7 mouse cellular contexts compared by ENCODE assay signal in the genomic region with DNA sequence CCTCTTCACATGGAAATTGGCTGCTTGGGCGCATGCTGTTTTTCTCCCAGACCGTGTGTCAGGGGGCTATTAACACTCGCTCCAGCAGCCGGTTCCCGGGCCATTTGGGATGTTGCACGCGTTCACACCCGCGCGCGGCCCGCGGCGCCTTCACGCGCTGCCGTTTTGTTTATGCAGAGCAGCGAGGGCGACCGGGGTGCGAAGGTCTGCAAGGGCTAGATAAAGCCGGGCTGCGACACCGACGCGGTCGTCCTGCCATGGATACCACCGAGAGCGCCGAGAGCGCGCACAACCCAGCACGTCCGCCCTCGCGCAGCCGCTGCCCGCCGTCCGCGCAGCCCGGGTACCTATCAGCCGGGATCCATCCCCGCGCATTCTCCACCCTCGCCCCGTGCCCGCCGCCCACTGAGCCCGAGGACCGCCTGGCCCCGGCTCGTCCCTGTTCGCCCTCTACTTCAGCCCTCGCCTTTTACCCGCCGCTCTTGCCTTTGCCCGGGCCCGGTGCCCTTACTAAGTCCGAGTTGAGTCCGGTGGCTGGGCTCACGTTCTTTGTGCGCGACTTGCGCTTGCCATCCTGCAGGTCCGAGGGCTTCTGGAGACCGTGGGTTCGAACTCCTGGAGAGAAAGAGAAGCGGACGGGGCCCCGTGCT. TPM values are rescaled to one million over a fixed set of nuclear protein-coding genes. Genes with fewer than 3 reads are reported as not detected.
DNase-seq lines count a peak whose midpoint lies in the region; ATAC-seq and TF ChIP-seq lines count a peak whose summit lies in the region.

TSS of gene Ripply2 (plus strand) at position 250 of the 650 bp plus-strand sequence.

- no peaks in the 10 kb centered on the region for H3K9me3 ChIP-seq in lung, postnatal 0 days (ENCODE audit: low read length)
- H3K9me3 ChIP-seq in heart, embryonic 15.5 days (replicated peaks) = no peaks in the 10 kb centered on the region
- H3K9me3 ChIP-seq in neural tube, embryonic 12.5 days = no peaks in the 10 kb centered on the region

- peaks cover 22% of the 10 kb centered on the region for H3K27me3 ChIP-seq in lung, postnatal 0 days (replicated peaks; ENCODE audit: insufficient read depth, low read length)
- H3K27me3 ChIP-seq in heart, embryonic 15.5 days = peaks cover 47% of the 10 kb centered on the region
- peaks cover 18% of the 10 kb centered on the region for H3K27me3 ChIP-seq in neural tube, embryonic 12.5 days (replicated peaks)

- H3K9ac ChIP-seq in lung, postnatal 0 days (replicated peaks; ENCODE audit: low read depth) = no peak within 1 kb of the TSS
- H3K9ac ChIP-seq in heart, embryonic 15.5 days = peak within 1 kb of the TSS; percentile 45
- H3K9ac ChIP-seq in neural tube, embryonic 12.5 days = peak within 1 kb of the TSS; percentile 66

- intact Hi-C loops in left cerebral cortex, postnatal 36 days (cut with DNase I) = no loop called here

- H3K4me1 ChIP-seq in lung, postnatal 0 days (ENCODE audit: insufficient read depth, low read depth, low read length) = no peaks in the 10 kb centered on the region
- H3K4me1 ChIP-seq in heart, embryonic 15.5 days (replicated peaks) = peaks cover 10% of the 10 kb centered on the region; the same call in 1 of the 2 replicates
- H3K4me1 ChIP-seq in neural tube, embryonic 12.5 days = peaks cover 5% of the 10 kb centered on the region

- no peak for DNase-seq in lung, postnatal 0 days (ENCODE audit: low spot score)
- DNase-seq in lung, postnatal 25 days (ENCODE audit: low spot score) = no peak
- peak; percentile 72 to 73 for DNase-seq in cerebellum, postnatal 36 days
- peak; percentile 66 to 76 for DNase-seq in left cerebral cortex, postnatal 36 days (ENCODE audit: low spot score in 2 of 2)

- ATAC-seq in lung, postnatal 0 days = no peak
- peak; percentile 53; the same call in 1 of the 2 replicates for ATAC-seq in heart, embryonic 15.5 days (replicated peaks; ENCODE audit: insufficient number of reproducible peaks, insufficient read depth, low FRiP score, low read depth)
- peak; percentile 82 for ATAC-seq in neural tube, embryonic 12.5 days (ENCODE audit: low FRiP score, low read depth)
- ATAC-seq in CD4-positive, CD25-positive, alpha-beta regulatory T cell, adult 4 months = no peak

- 1% methylated on average over 67 of the region's 71 CpGs for WGBS in lung, postnatal 0 days
- under 1% methylated on average over 71 of the region's 71 CpGs for WGBS in heart, embryonic 15.5 days
- under 1% methylated on average over 71 of the region's 71 CpGs for WGBS in neural tube, embryonic 12.5 days

- no peak for TF ChIP-seq EP300 in lung, postnatal 0 days (IDR thresholded peaks at IDR 0.05)

- no peaks in the 10 kb centered on the region for H3K36me3 ChIP-seq in lung, postnatal 0 days (ENCODE audit: insufficient read depth, low read length)
- no peaks in the 10 kb centered on the region for H3K36me3 ChIP-seq in heart, embryonic 15.5 days
- H3K36me3 ChIP-seq in neural tube, embryonic 12.5 days = no peaks in the 10 kb centered on the region

- no peak within 1 kb of the TSS for H3K27ac ChIP-seq in lung, postnatal 0 days (ENCODE audit: low read length)
- no peak within 1 kb of the TSS for H3K27ac ChIP-seq in heart, embryonic 15.5 days
- no peak within 1 kb of the TSS for H3K27ac ChIP-seq in neural tube, embryonic 12.5 days

- no peak for TF ChIP-seq CTCF in lung, postnatal 0 days (IDR thresholded peaks at IDR 0.05)

- H3K4me3 ChIP-seq in lung, postnatal 0 days (ENCODE audit: low read depth, low read length) = peak within 1 kb of the TSS; percentile 15
- H3K4me3 ChIP-seq in heart, embryonic 15.5 days = peak within 1 kb of the TSS; percentile 60
- H3K4me3 ChIP-seq in neural tube, embryonic 12.5 days = peak within 1 kb of the TSS; percentile 54

- H3K4me2 ChIP-seq in lung, postnatal 0 days (replicated peaks; ENCODE audit: low read depth, low read length) = peak within 1 kb of the TSS; percentile 46
- H3K4me2 ChIP-seq in heart, embryonic 15.5 days = peak within 1 kb of the TSS; percentile 94
- H3K4me2 ChIP-seq in neural tube, embryonic 12.5 days (replicated peaks) = peak within 1 kb of the TSS; percentile 85

RNA-seq across cellular contexts. Expression of gene Ripply2, which starts in this region (rescaled TPM):
- not detected in 2 replicates for polyA plus RNA-seq in lung, postnatal 0 days (2015; fragmentation: Nextera tagmentation; extraction: Ambion mirVana)
- polyA plus RNA-seq in heart, embryonic 15.5 days (2015; fragmentation: Nextera tagmentation; extraction: Ambion mirVana) = 0.58 and 1.1 TPM in 2 replicates
- 1 to 10 TPM; 9.0 TPM for total RNA-seq in left cerebral cortex, postnatal 36 days (2021)
- 2.3 and 3.7 TPM in 2 replicates for polyA plus RNA-seq in neural tube, embryonic 12.5 days (2016; fragmentation: Nextera tagmentation; extraction: Ambion mirVana)
- not detected for polyA plus RNA-seq in CD4-positive, CD25-positive, alpha-beta regulatory T cell, adult 4 months (2017; shearing (Covaris generic))

Comparison
In these comparisons a context has a peak if more than half of its experiments do, and no peak if none do; other contexts are left out.
1. ATAC-seq: peak in heart, embryonic 15.5 days (single experiment) and neural tube, embryonic 12.5 days (single experiment); none in lung, postnatal 0 days (single experiment) and CD4-positive, CD25-positive, alpha-beta regulatory T cell, adult 4 months (single experiment).
2. DNase-seq: peak in cerebellum, postnatal 36 days (2 of 2) and left cerebral cortex, postnatal 36 days (2 of 2); none in lung, postnatal 0 days (single experiment) and lung, postnatal 25 days (single experiment).
3. Peak in every context shown above with its lines, with median percentiles within 50 percentile points of each other: H3K4me2 ChIP-seq and H3K4me3 ChIP-seq.